Mouse (Mus musculus): ENCODE measurements at regions not wholly inside any gene's neighbourhood (a gene's known extent, or its start where the extent isn't known, plus 50 kb on each side); places are given as distances from the start of the nearest gene placed in this dataset.

DNA sequence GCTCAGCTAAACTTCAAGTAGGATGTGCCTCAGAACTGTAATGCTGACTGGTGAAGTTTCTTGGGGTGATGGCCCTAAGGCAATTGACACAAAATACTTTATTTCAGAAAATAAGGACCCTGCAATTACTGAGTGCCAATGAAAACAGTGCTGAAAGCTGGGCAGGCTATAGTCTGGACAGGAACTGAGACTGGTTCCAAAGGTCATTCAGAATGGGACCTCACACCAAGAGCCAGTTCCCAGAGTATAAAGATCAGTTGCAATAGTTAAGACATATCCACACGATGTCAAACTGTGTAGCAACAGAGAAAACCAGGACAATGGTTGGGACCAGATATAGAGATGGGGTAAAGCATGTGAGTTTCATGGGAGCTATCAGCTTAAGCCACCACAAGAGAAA lies 409.6 kb upstream of the Mctp2 start:
- no peaks in the 10 kb centered on the region for H3K27me3 ChIP-seq (replicated peaks; ENCODE audit: insufficient read depth, low read length)
- H3K4me2 ChIP-seq (replicated peaks; ENCODE audit: low read depth, low read length) = no peak overlapping the region
- 44% methylated on average over 1 of the region's 1 CpGs for WGBS
- DNase-seq (ENCODE audit: low spot score) (no peak), ATAC-seq (no peak)
- TF ChIP-seq EP300 (IDR thresholded peaks at IDR 0.05) (no peak), CTCF (IDR thresholded peaks at IDR 0.05) (no peak)
- no peak overlapping the region for H3K27ac ChIP-seq (ENCODE audit: low read length)
- H3K36me3 ChIP-seq (ENCODE audit: insufficient read depth, low read length) = no peaks in the 10 kb centered on the region
- H3K9ac ChIP-seq (replicated peaks; ENCODE audit: low read depth) = no peak overlapping the region
- no peak overlapping the region for H3K4me3 ChIP-seq (ENCODE audit: low read depth, low read length)
- H3K9me3 ChIP-seq (ENCODE audit: low read length) = no peaks in the 10 kb centered on the region
- no peaks in the 10 kb centered on the region for H3K4me1 ChIP-seq (ENCODE audit: insufficient read depth, low read depth, low read length)

DNA sequence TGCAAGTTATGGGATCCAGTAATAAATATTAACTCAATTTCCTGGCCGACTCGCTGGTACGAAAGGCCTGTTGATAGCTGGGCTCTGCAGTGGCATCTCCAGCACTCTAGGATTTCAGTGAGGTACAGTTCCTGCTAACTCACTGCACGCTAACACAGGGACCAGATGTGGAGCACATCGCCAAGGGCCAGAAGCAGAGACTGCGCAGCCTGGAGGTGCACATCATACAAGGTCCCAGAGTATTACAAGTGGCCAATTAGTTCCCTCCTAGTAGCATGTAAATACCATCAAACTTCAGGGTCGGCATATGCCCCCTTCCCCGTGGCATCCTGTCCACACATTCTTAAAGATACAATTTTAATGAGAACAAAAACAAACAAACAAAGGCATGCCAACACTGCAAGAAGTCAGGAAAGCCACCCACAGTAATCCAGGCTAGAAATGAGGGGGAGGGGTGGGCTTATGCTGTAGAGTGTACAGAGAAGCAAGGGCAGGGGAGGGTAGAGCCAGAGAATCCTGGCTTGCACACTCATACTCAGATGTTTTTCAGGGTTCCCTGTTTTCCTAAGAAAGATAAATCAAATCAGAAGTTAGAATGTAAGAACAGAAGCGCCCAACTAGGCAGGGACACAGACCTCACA lies 419.9 kb upstream of the Mctp2 start:
- TF ChIP-seq CTCF (IDR thresholded peaks at IDR 0.05) = no peak
- no peak for TF ChIP-seq EP300 (IDR thresholded peaks at IDR 0.05)
- WGBS = 72% methylated on average over 9 of the region's 9 CpGs

DNA sequence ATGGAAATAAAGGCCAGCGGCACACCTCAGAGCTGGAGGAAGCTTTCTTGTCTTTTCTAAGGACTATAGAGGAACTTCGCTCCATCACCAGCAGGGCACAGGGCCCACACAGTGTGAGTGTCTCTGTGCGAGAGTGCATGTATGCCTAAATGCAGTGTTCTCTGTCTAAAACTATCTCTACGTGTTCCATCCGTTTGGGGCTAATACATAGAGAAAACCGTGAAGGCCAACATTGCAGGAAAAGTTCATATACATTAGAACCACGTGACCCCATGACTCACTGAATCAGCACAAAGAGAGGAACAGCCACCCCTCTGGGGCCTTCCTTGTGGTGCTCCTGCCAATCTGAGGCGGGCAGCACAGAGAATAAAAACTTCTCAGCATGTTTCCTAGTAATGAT lies 431.4 kb upstream of the Mctp2 start:
- Histone ChIP-seq H3K9me3 (ENCODE audit: low read length) (no peaks in the 10 kb centered on the region), H3K4me3 (ENCODE audit: low read depth, low read length) (no peak overlapping the region), H3K36me3 (ENCODE audit: insufficient read depth, low read length) (no peaks in the 10 kb centered on the region), H3K9ac (replicated peaks; ENCODE audit: low read depth) (no peak overlapping the region), H3K27ac (ENCODE audit: low read length) (no peak overlapping the region), H3K4me2 (replicated peaks; ENCODE audit: low read depth, low read length) (no peak overlapping the region), H3K27me3 (replicated peaks; ENCODE audit: insufficient read depth, low read length) (no peaks in the 10 kb centered on the region), H3K4me1 (ENCODE audit: insufficient read depth, low read depth, low read length) (no peaks in the 10 kb centered on the region)
- DNase-seq (ENCODE audit: low spot score) (no peak), ATAC-seq (no peak)
- no peak for TF ChIP-seq EP300 (IDR thresholded peaks at IDR 0.05)
- no peak for TF ChIP-seq CTCF (IDR thresholded peaks at IDR 0.05)
- 73% methylated on average over 8 of the region's 8 CpGs for WGBS

More for the DNA sequence above, 419.9 kb upstream of the Mctp2 start:
- Histone ChIP-seq H3K4me3 (ENCODE audit: low read depth, low read length) (no peak overlapping the region), H3K9me3 (ENCODE audit: low read length) (no peaks in the 10 kb centered on the region), H3K27ac (ENCODE audit: low read length) (no peak overlapping the region), H3K4me1 (ENCODE audit: insufficient read depth, low read depth, low read length) (no peaks in the 10 kb centered on the region), H3K36me3 (ENCODE audit: insufficient read depth, low read length) (no peaks in the 10 kb centered on the region), H3K27me3 (replicated peaks; ENCODE audit: insufficient read depth, low read length) (no peaks in the 10 kb centered on the region), H3K9ac (replicated peaks; ENCODE audit: low read depth) (no peak overlapping the region), H3K4me2 (replicated peaks; ENCODE audit: low read depth, low read length) (no peak overlapping the region)
- ATAC-seq (no peak), DNase-seq (ENCODE audit: low spot score) (no peak)

DNA sequence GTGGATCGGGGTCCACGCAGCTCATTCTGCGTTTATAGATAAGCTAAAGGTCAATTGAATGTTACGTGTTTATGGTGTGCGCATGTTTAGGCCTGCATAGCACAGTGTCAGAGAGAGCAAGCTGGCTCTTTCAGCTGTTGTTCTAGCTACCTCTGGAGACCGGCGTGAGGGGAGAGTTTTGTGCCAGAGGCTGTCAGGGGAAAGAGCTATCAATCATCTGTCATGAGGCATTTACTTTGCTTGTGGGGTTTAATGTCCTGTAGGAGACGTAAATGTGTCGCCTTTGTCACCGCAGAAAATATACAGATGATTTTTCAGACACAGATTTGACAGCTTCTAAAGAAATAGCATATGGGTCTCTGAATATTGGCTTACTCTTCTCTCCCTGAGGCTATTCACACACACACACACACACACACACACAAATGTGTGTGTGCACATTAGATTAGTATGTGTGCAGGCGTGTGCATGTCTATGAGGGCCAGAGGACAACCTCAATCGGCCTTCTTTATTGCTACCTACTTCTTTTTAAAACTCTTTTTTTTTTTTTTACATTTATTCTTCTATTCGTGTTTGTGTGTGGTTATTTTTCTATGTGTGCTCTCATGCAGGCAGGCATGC lies 432.0 kb upstream of the Mctp2 start:
- 57% methylated on average over 13 of the region's 13 CpGs for WGBS

DNA sequence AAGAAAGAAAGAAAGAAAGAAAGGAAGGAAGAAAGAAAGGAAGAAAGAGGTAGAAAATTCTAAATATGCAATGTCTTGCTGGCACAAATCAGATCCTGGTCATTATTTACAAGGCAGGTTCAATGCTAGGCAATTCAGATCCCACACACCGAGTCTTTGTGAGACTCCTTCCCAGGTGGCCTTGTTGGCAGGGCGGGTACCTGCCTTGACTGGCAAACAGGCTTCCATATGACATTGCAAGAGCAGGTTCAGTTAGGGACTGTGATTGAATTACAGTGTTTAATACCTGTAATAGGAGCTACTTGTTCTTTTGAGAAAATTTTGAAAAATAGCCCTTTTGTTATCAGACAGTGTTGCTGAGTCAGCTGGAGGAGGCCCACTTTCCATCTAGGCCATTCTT lies 436.0 kb upstream of the Mctp2 start:
- no peaks in the 10 kb centered on the region for H3K36me3 ChIP-seq (ENCODE audit: insufficient read depth, low read length)
- H3K9me3 ChIP-seq (ENCODE audit: low read length) = no peaks in the 10 kb centered on the region
- no peak for ATAC-seq
- no peak overlapping the region for H3K27ac ChIP-seq (ENCODE audit: low read length)
- WGBS = 88% methylated on average over 2 of the region's 2 CpGs
- H3K4me2 ChIP-seq (replicated peaks; ENCODE audit: low read depth, low read length) = no peak overlapping the region
- no peak overlapping the region for H3K9ac ChIP-seq (replicated peaks; ENCODE audit: low read depth)
- H3K4me3 ChIP-seq (ENCODE audit: low read depth, low read length) = no peak overlapping the region
- no peak for DNase-seq (ENCODE audit: low spot score)
- TF ChIP-seq EP300 (IDR thresholded peaks at IDR 0.05) (no peak), CTCF (IDR thresholded peaks at IDR 0.05) (no peak)
- H3K27me3 ChIP-seq (replicated peaks; ENCODE audit: insufficient read depth, low read length) = no peaks in the 10 kb centered on the region
- H3K4me1 ChIP-seq (ENCODE audit: insufficient read depth, low read depth, low read length) = no peaks in the 10 kb centered on the region

More for the DNA sequence above, 432.0 kb upstream of the Mctp2 start:
- no peak overlapping the region for H3K27ac ChIP-seq (ENCODE audit: low read length)
- H3K27me3 ChIP-seq (replicated peaks; ENCODE audit: insufficient read depth, low read length) = no peaks in the 10 kb centered on the region
- no peak overlapping the region for H3K4me3 ChIP-seq (ENCODE audit: low read depth, low read length)
- no peaks in the 10 kb centered on the region for H3K4me1 ChIP-seq (ENCODE audit: insufficient read depth, low read depth, low read length)
- ATAC-seq = no peak
- H3K9ac ChIP-seq (replicated peaks; ENCODE audit: low read depth) = no peak overlapping the region
- H3K9me3 ChIP-seq (ENCODE audit: low read length) = no peaks in the 10 kb centered on the region
- H3K36me3 ChIP-seq (ENCODE audit: insufficient read depth, low read length) = no peaks in the 10 kb centered on the region
- TF ChIP-seq EP300 (IDR thresholded peaks at IDR 0.05) = no peak
- no peak for TF ChIP-seq CTCF (IDR thresholded peaks at IDR 0.05)
- no peak for DNase-seq (ENCODE audit: low spot score)
- no peak overlapping the region for H3K4me2 ChIP-seq (replicated peaks; ENCODE audit: low read depth, low read length)

DNA sequence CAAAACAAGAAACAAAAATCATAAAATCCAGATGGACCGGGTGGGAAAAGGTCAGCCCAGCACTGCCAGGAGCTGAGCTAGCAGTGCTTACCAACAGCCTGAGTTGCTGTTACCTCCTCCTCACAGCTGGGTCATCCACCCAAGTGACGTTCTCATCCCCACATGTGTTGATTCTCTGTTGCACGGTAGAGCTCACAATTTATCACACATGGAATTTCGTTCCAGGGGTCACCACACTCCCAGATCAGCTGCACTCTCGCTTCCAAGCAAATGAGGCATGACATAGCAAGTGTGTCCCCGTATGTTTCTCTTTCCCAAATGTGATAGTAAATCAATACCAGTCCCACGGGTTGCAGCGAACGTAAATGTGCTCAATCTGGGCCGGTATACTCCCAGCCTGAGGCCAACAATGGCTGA lies 445.1 kb upstream of the Mctp2 start:
- no peak for ATAC-seq
- H3K36me3 ChIP-seq (ENCODE audit: insufficient read depth, low read length) = no peaks in the 10 kb centered on the region
- 68% methylated on average over 10 of the region's 10 CpGs for WGBS
- no peaks in the 10 kb centered on the region for H3K27me3 ChIP-seq (replicated peaks; ENCODE audit: insufficient read depth, low read length)
- no peak overlapping the region for H3K9ac ChIP-seq (replicated peaks; ENCODE audit: low read depth)
- TF ChIP-seq EP300 (IDR thresholded peaks at IDR 0.05) = no peak
- TF ChIP-seq CTCF (IDR thresholded peaks at IDR 0.05) = no peak
- no peak overlapping the region for H3K27ac ChIP-seq (ENCODE audit: low read length)
- no peak overlapping the region for H3K4me3 ChIP-seq (ENCODE audit: low read depth, low read length)
- H3K9me3 ChIP-seq (ENCODE audit: low read length) = no peaks in the 10 kb centered on the region
- no peak for DNase-seq (ENCODE audit: low spot score)
- no peak overlapping the region for H3K4me2 ChIP-seq (replicated peaks; ENCODE audit: low read depth, low read length)
- no peaks in the 10 kb centered on the region for H3K4me1 ChIP-seq (ENCODE audit: insufficient read depth, low read depth, low read length)
